Mouse (Mus musculus): ENCODE data around the gene Mrpl4.

DNA sequence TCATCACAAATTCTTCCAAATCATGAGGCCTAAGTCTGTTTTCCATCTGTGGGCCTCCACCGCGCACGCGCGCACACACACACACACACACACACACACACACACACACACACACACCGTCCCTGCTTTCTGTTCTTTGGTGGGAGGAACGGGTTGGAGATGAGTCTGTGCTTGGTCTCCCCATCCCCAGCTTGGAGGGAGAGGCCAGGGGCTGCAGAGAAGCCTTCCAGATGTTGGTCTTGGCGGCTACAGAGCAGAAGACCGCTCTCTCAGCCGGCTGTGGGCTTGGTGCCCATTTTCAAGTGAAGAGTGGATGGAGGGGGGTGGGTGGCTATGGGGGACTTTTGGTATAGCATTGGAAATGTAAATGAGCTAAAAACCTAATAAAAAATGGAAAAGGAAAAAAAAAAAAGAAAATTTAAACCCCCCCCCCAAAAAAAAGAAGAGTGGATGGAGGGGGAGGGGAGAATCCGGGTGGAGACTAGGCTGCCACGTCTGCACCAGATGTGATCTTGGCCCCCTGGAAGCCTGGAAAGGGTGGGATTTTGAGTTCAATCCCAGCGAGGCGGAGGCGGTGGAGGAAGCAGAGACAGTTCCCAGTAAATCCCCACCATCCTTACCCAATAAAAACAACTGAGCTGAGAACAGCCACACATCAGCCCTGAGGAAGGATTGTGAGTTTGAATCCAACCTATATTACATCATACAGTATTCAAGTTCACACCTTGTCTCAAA is 15.4 kb upstream of the Mrpl4 start:
- no peak for TF ChIP-seq CTCF (IDR thresholded peaks at IDR 0.05; ENCODE audit: borderline replicate concordance, insufficient read depth, low read depth, low read length)
- TF ChIP-seq POLR2A (IDR thresholded peaks at IDR 0.05; ENCODE audit: borderline replicate concordance, insufficient read depth, low read length) = no peak

All from cerebellum, adult 2 months (tissue).